Mouse (Mus musculus): Measurements from ENCODE around the gene Dgki. TPM values are rescaled to one million over a fixed set of nuclear protein-coding genes. Genes with fewer than 3 reads are reported as not detected.

The Dgki gene
- polyA plus RNA-seq, 1 experiment, result not detected

GRCm38 (mm10) chr6:37200840-37201239, 99.1 kb downstream of the Dgki start:
- H3K27me3 ChIP-seq (ENCODE audit: control insufficient read depth), result no peaks in the 10 kb centered on the region
- no peaks in the 10 kb centered on the region for H3K36me3 ChIP-seq (ENCODE audit: control insufficient read depth)
- TF ChIP-seq GATA1 (IDR thresholded peaks at IDR 0.05; ENCODE audit: low read length) (no peak), TAL1 (IDR thresholded peaks at IDR 0.05; ENCODE audit: low read length) (no peak)
- no peaks in the 10 kb centered on the region for H3K4me1 ChIP-seq (ENCODE audit: control insufficient read depth)
- H3K4me3 ChIP-seq (replicated peaks), result no peak overlapping the region
- H3K9me3 ChIP-seq (ENCODE audit: control insufficient read depth, low read length), result no peaks in the 10 kb centered on the region

GRCm38 (mm10) chr6:37199502-37199901, 100.5 kb downstream of the Dgki start:
- H3K9me3 ChIP-seq (ENCODE audit: control insufficient read depth, low read length), result no peaks in the 10 kb centered on the region
- TF ChIP-seq TAL1 (IDR thresholded peaks at IDR 0.05; ENCODE audit: low read length) (no peak), GATA1 (IDR thresholded peaks at IDR 0.05; ENCODE audit: low read length) (no peak)
- H3K4me1 ChIP-seq (ENCODE audit: control insufficient read depth), result no peaks in the 10 kb centered on the region
- no peak overlapping the region for H3K4me3 ChIP-seq (replicated peaks)
- no peaks in the 10 kb centered on the region for H3K27me3 ChIP-seq (ENCODE audit: control insufficient read depth)
- H3K36me3 ChIP-seq (ENCODE audit: control insufficient read depth), result no peaks in the 10 kb centered on the region

GRCm38 (mm10) chr6:37197745-37198144, 102.2 kb downstream of the Dgki start:
- Histone ChIP-seq H3K4me3 (replicated peaks) (no peak overlapping the region), H3K36me3 (ENCODE audit: control insufficient read depth) (no peaks in the 10 kb centered on the region), H3K9me3 (ENCODE audit: control insufficient read depth, low read length) (no peaks in the 10 kb centered on the region), H3K4me1 (ENCODE audit: control insufficient read depth) (no peaks in the 10 kb centered on the region), H3K27me3 (ENCODE audit: control insufficient read depth) (no peaks in the 10 kb centered on the region)
- no peak for TF ChIP-seq TAL1 (IDR thresholded peaks at IDR 0.05; ENCODE audit: low read length)
- no peak for TF ChIP-seq GATA1 (IDR thresholded peaks at IDR 0.05; ENCODE audit: low read length)

- Histone ChIP-seq H3K4me3 (replicated peaks) (no peak overlapping the region), H3K36me3 (ENCODE audit: control insufficient read depth) (no peaks in the 10 kb centered on the region), H3K9me3 (ENCODE audit: control insufficient read depth, low read length) (no peaks in the 10 kb centered on the region), H3K27me3 (ENCODE audit: control insufficient read depth) (no peaks in the 10 kb centered on the region), H3K4me1 (ENCODE audit: control insufficient read depth) (no peaks in the 10 kb centered on the region)
- TF ChIP-seq GATA1 (IDR thresholded peaks at IDR 0.05; ENCODE audit: low read length) (no peak), TAL1 (IDR thresholded peaks at IDR 0.05; ENCODE audit: low read length) (no peak)
These were observed 103.1 kb downstream of the Dgki start for GRCm38 (mm10) chr6:37196870-37197269.

- H3K9me3 ChIP-seq (ENCODE audit: control insufficient read depth, low read length), result no peaks in the 10 kb centered on the region
- TF ChIP-seq GATA1 (IDR thresholded peaks at IDR 0.05; ENCODE audit: low read length), result no peak
- TF ChIP-seq TAL1 (IDR thresholded peaks at IDR 0.05; ENCODE audit: low read length), result no peak
- H3K27me3 ChIP-seq (ENCODE audit: control insufficient read depth), result no peaks in the 10 kb centered on the region
- no peaks in the 10 kb centered on the region for H3K36me3 ChIP-seq (ENCODE audit: control insufficient read depth)
- no peak overlapping the region for H3K4me3 ChIP-seq (replicated peaks)
- no peaks in the 10 kb centered on the region for H3K4me1 ChIP-seq (ENCODE audit: control insufficient read depth)
These were observed 104.2 kb downstream of the Dgki start for GRCm38 (mm10) chr6:37195766-37196165.

GRCm38 (mm10) chr6:37181961-37182360, 118.0 kb downstream of the Dgki start:
- H3K27me3 ChIP-seq (ENCODE audit: control insufficient read depth), result no peaks in the 10 kb centered on the region
- no peak overlapping the region for H3K4me3 ChIP-seq (replicated peaks)
- H3K9me3 ChIP-seq (ENCODE audit: control insufficient read depth, low read length), result no peaks in the 10 kb centered on the region
- no peaks in the 10 kb centered on the region for H3K4me1 ChIP-seq (ENCODE audit: control insufficient read depth)
- TF ChIP-seq TAL1 (IDR thresholded peaks at IDR 0.05; ENCODE audit: low read length), result no peak
- TF ChIP-seq GATA1 (IDR thresholded peaks at IDR 0.05; ENCODE audit: low read length), result no peak
- H3K36me3 ChIP-seq (ENCODE audit: control insufficient read depth), result no peaks in the 10 kb centered on the region

- H3K4me3 ChIP-seq (replicated peaks), result no peak overlapping the region
- TF ChIP-seq GATA1 (IDR thresholded peaks at IDR 0.05; ENCODE audit: low read length) (no peak), TAL1 (IDR thresholded peaks at IDR 0.05; ENCODE audit: low read length) (no peak)
- H3K36me3 ChIP-seq (ENCODE audit: control insufficient read depth), result no peaks in the 10 kb centered on the region
- no peaks in the 10 kb centered on the region for H3K4me1 ChIP-seq (ENCODE audit: control insufficient read depth)
- no peaks in the 10 kb centered on the region for H3K27me3 ChIP-seq (ENCODE audit: control insufficient read depth)
- no peaks in the 10 kb centered on the region for H3K9me3 ChIP-seq (ENCODE audit: control insufficient read depth, low read length)
These were observed 128.7 kb downstream of the Dgki start for GRCm38 (mm10) chr6:37171149-37171832.

- Histone ChIP-seq H3K36me3 (ENCODE audit: control insufficient read depth) (no peaks in the 10 kb centered on the region), H3K9me3 (ENCODE audit: control insufficient read depth, low read length) (no peaks in the 10 kb centered on the region), H3K27me3 (ENCODE audit: control insufficient read depth) (no peaks in the 10 kb centered on the region), H3K4me3 (replicated peaks) (no peak overlapping the region), H3K4me1 (ENCODE audit: control insufficient read depth) (no peaks in the 10 kb centered on the region)
- TF ChIP-seq GATA1 (IDR thresholded peaks at IDR 0.05; ENCODE audit: low read length) (no peak), TAL1 (IDR thresholded peaks at IDR 0.05; ENCODE audit: low read length) (no peak)
These were observed 141.1 kb downstream of the Dgki start for GRCm38 (mm10) chr6:37158880-37159279.

- H3K36me3 ChIP-seq (ENCODE audit: control insufficient read depth), result no peaks in the 10 kb centered on the region
- TF ChIP-seq GATA1 (IDR thresholded peaks at IDR 0.05; ENCODE audit: low read length), result no peak
These were observed 145.9 kb downstream of the Dgki start for GRCm38 (mm10) chr6:37154051-37154450.

GRCm38 (mm10) chr6:37150483-37150882, 149.5 kb downstream of the Dgki start:
- TF ChIP-seq GATA1 (IDR thresholded peaks at IDR 0.05; ENCODE audit: low read length), result no peak
- TF ChIP-seq TAL1 (IDR thresholded peaks at IDR 0.05; ENCODE audit: low read length), result no peak
- Histone ChIP-seq H3K36me3 (ENCODE audit: control insufficient read depth) (no peaks in the 10 kb centered on the region), H3K4me1 (ENCODE audit: control insufficient read depth) (no peaks in the 10 kb centered on the region), H3K9me3 (ENCODE audit: control insufficient read depth, low read length) (no peaks in the 10 kb centered on the region), H3K27me3 (ENCODE audit: control insufficient read depth) (no peaks in the 10 kb centered on the region), H3K4me3 (replicated peaks) (no peak overlapping the region)

More at GRCm38 (mm10) chr6:37154051-37154450, 145.9 kb downstream of the Dgki start:
- H3K27me3 ChIP-seq (ENCODE audit: control insufficient read depth), result no peaks in the 10 kb centered on the region
- H3K4me1 ChIP-seq (ENCODE audit: control insufficient read depth), result no peaks in the 10 kb centered on the region
- no peak overlapping the region for H3K4me3 ChIP-seq (replicated peaks)
- H3K9me3 ChIP-seq (ENCODE audit: control insufficient read depth, low read length), result no peaks in the 10 kb centered on the region
